Mouse (Mus musculus) MEL (cell line): ENCODE results near the gene Sorcs2.

ENCODE experiments used
- BHLHE40 ChIP-seq: IDR thresholded peaks from 2 replicates; pipeline ENCODE4 v1.6.1; 2012; ENCODE audit warnings: low read depth, mild to moderate bottlenecking, inconsistent platforms, low read length, improper control_type of control experiment, borderline replicate concordance
- CTCF ChIP-seq, 3 experiments: IDR thresholded peaks in 2 of 3; conservative IDR thresholded peaks in 1 of 3; 2 replicates each; pipeline ENCODE4 v1.5.1; 2011 to 2012; ENCODE audit warnings: low read length in 3 of 3, low read depth in 2 of 3, mild to moderate bottlenecking in 2 of 3, improper control_type of control experiment in 1 of 3, inconsistent platforms in 1 of 3, mixed read lengths in 1 of 3, moderate library complexity in 1 of 3; ENCODE audit not compliant: control insufficient read depth in 1 of 3, insufficient read depth in 1 of 3, poor library complexity in 1 of 3, severe bottlenecking in 1 of 3
- EP300 ChIP-seq, 2 experiments: IDR thresholded peaks; 2 replicates each; pipeline ENCODE4 v1.6.1; 2011; ENCODE audit warnings: improper control_type of control experiment in 2 of 2, low read length in 2 of 2, low read depth in 1 of 2, mild to moderate bottlenecking in 1 of 2
- HCFC1 ChIP-seq: IDR thresholded peaks from 2 replicates; pipeline ENCODE4 v1.6.1; 2012; ENCODE audit warnings: low read depth, mild to moderate bottlenecking, inconsistent platforms, low read length, improper control_type of control experiment, moderate library complexity
- MEF2A ChIP-seq: IDR thresholded peaks from 2 replicates; pipeline ENCODE4 v1.6.1; 2014; ENCODE audit warnings: low read depth, mild to moderate bottlenecking, inconsistent platforms, low read length, improper control_type of control experiment; ENCODE audit not compliant: poor library complexity, insufficient replicate concordance, severe bottlenecking; ENCODE audit errors: extremely low read depth
- MXI1 ChIP-seq: IDR thresholded peaks from 2 replicates; pipeline ENCODE4 v1.6.1; 2011; ENCODE audit warnings: mild to moderate bottlenecking, low read depth, low read length, improper control_type of control experiment
- POLR2A ChIP-seq, 2 experiments: IDR thresholded peaks; 2 replicates each; pipeline ENCODE4 v1.6.1; 2011 to 2012; ENCODE audit warnings: low read length in 2 of 2, mild to moderate bottlenecking in 2 of 2, control low read depth in 1 of 2, improper control_type of control experiment in 1 of 2, low read depth in 1 of 2, moderate library complexity in 1 of 2; ENCODE audit not compliant: control insufficient read depth in 1 of 2, insufficient read depth in 1 of 2, poor library complexity in 1 of 2
- TCF12 ChIP-seq: IDR thresholded peaks from 2 replicates; pipeline ENCODE4 v1.6.1; 2014; ENCODE audit warnings: low read depth, mild to moderate bottlenecking, inconsistent platforms, low read length, improper control_type of control experiment, moderate library complexity
- ZC3H11A ChIP-seq: IDR thresholded peaks from 2 replicates; pipeline ENCODE4 v1.6.1; 2012; ENCODE audit warnings: low read depth, mild to moderate bottlenecking, inconsistent platforms, low read length, improper control_type of control experiment
- ZMIZ1 ChIP-seq: IDR thresholded peaks from 2 replicates; pipeline ENCODE4 v1.6.1; 2012; ENCODE audit warnings: low read depth, mild to moderate bottlenecking, inconsistent platforms, low read length, improper control_type of control experiment, moderate library complexity

DNA sequence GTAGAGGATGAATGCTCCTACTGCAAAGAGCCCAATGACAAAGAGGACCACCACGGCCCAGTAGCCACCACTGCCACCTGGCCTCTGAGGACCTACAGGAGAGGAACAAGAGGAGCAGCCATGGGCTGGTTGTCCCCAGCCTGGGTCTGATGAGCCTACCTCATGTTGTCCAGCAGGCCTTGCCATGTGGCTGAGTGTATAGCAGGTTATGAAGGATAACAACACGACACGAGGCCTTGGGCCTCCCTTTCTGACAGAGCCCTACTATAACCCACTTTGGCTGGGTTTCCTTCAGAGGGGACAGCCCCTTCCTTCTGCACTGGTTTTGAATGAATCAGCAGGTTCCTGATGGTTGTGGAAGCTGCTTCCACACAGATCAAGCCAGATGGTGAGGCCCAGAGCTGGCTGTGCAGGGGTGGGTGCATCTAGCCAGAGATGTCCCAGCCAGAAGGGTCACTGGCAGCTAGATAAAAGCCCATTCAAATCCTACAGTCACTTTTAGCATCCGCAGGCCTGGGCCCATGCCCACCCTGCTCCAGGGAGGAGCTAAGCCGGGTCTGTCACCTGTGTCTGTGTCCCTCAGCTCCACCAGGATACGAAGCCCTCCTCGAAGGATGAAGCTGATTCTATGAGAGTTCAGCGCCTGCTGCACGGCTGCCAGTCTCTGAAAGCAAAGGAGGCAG, 373.8 kb downstream of the Sorcs2 start:
- TF ChIP-seq HCFC1, result no peak
- TF ChIP-seq TCF12, result no peak
- TF ChIP-seq CTCF (IDR thresholded peaks at IDR 0.05 in 2 of 3, conservative IDR thresholded peaks at IDR 0.05 in 1 of 3; ENCODE audit: control insufficient read depth in 1 of 3, insufficient read depth in 1 of 3, low read depth in 2 of 3, low read length in 3 of 3, poor library complexity in 1 of 3, severe bottlenecking in 1 of 3), result no peak
- no peak for TF ChIP-seq ZMIZ1
- TF ChIP-seq POLR2A (IDR thresholded peaks at IDR 0.05; ENCODE audit: control insufficient read depth in 1 of 2, insufficient read depth in 1 of 2, low read depth in 1 of 2, low read length in 2 of 2, poor library complexity in 1 of 2), result no peak
- TF ChIP-seq MEF2A, result no peak
- no peak for TF ChIP-seq MXI1
- TF ChIP-seq EP300 (IDR thresholded peaks at IDR 0.05; ENCODE audit: low read depth in 1 of 2, low read length in 2 of 2), result no peak
- TF ChIP-seq BHLHE40, result no peak
- TF ChIP-seq ZC3H11A, result no peak
